Mouse (Mus musculus) stomach, postnatal 0 days (tissue): Measurements from ENCODE around the gene Cd96. TPM values are rescaled to one million over a fixed set of nuclear protein-coding genes. Genes with fewer than 3 reads are reported as not detected.
"Not testable (repeated sequence)": the region's sequence is repeated elsewhere in the genome, so short reads cannot be mapped to it uniquely, and the experiment has no call there.

Experiments used
- ATAC-seq: fragments of 200-750 bp; cut with Nextera tagmentation; 2 replicates; pipeline ENCODE4 v1.8.0; 2017; ENCODE audit not compliant: low FRiP score, low TSS enrichment
- DNase-seq: peaks from one replicate; pipeline ENCODE4 v3.0.0-alpha.2; 2016; ENCODE audit warnings: low spot score
- H3K27ac ChIP-seq: fragments of 300-500 bp; sonication (generic); replicated peaks from 2 replicates; pipeline ENCODE4 v1.5.1; 2014; ENCODE audit warnings: mild to moderate bottlenecking, control low read depth
- H3K27me3 ChIP-seq: fragments of 300-500 bp; sonication (generic); 2 replicates; pipeline ENCODE4 v1.6.1; 2014; ENCODE audit warnings: low read length; ENCODE audit not compliant: control insufficient read depth, insufficient read depth
- H3K36me3 ChIP-seq: fragments of 300-500 bp; sonication (generic); 2 replicates; pipeline ENCODE4 v1.6.1; 2014; ENCODE audit warnings: low read length, mixed read lengths; ENCODE audit not compliant: control insufficient read depth, insufficient read depth
- H3K4me1 ChIP-seq: fragments of 300-500 bp; sonication (generic); replicated peaks from 2 replicates; pipeline ENCODE4 v1.6.1; 2014; ENCODE audit warnings: antibody characterized with exemption; ENCODE audit not compliant: control insufficient read depth, insufficient read depth
- H3K4me2 ChIP-seq: fragments of 300-500 bp; sonication (generic); replicated peaks from 2 replicates; pipeline ENCODE4 v1.6.1; 2014; ENCODE audit warnings: low read depth, mild to moderate bottlenecking, control low read depth, moderate library complexity
- H3K4me3 ChIP-seq: fragments of 300-500 bp; sonication (generic); 2 replicates; pipeline ENCODE4 v1.5.1; 2014; ENCODE audit warnings: low read depth, low read length, control low read depth
- H3K9ac ChIP-seq: fragments of 300-500 bp; sonication (generic); 2 replicates; pipeline ENCODE4 v1.6.1; 2014; ENCODE audit warnings: mild to moderate bottlenecking, low read length, control low read depth, mixed read lengths
- H3K9me3 ChIP-seq: fragments of 300-500 bp; sonication (generic); 2 replicates; pipeline ENCODE4 v1.6.1; 2016; ENCODE audit warnings: low read length; ENCODE audit not compliant: control insufficient read depth
- CTCF ChIP-seq: IDR thresholded peaks from 2 replicates; pipeline ENCODE4 v1.5.1; 2016; ENCODE audit warnings: antibody characterized with exemption, low read depth, mild to moderate bottlenecking, moderate library complexity
- EP300 ChIP-seq: optimal IDR thresholded peaks from 2 replicates; pipeline ENCODE3; 2016; ENCODE audit warnings: antibody characterized with exemption
- WGBS: fragments of 180-500 bp; shearing (Covaris S2); extraction: QIAGEN DNeasy Blood & Tissue Kit; methylation state at CpG from one replicate; pipeline ENCODE4 v1.1.7; 2014; 5-methylcytosine and 5-hydroxymethylcytosine counted together
- polyA plus RNA-seq: library from polyadenylated mRNA; unstranded; fragments of >200 nt; fragmentation: Nextera tagmentation; extraction: Ambion mirVana; gene quantifications from 2 replicates; pipeline ENCODE4 v1.2.1, GENCODE M21; 2015

Gene Cd96
- polyA plus RNA-seq = 0.07 TPM in 2 replicates

DNA sequence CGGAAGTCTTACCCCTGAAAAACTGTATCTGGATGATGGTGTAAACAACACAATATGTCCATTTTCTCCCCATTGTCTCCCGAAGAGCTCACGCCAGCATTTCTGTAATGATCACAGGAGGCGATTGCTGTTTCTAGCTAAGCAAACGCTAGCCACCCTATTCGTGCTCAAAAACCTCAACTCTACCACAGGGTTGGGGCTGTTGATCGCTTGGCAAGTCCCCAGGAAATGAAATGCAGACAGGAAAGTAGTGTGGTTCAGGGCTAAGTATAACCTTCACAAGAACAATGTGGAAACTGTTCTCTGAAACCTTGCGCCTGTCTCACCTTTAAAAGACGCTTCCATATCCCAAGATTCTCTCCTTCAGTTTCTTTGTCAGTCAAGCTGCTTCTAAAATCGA lies at the start of gene Cd96:
Cd96 (minus strand) TSS at position 232 of the 400 bp plus-strand sequence.
- ATAC-seq (no peak), DNase-seq (no peak)
- no peak for TF ChIP-seq EP300
- no peak for TF ChIP-seq CTCF
- no peak within 1 kb of the TSS for H3K27ac ChIP-seq
- 62% methylated on average over 10 of the region's 10 CpGs for WGBS
- no peak within 1 kb of the TSS for H3K9ac ChIP-seq
- no peak within 1 kb of the TSS for H3K4me2 ChIP-seq
- no peaks in the 10 kb centered on the region for H3K9me3 ChIP-seq
- H3K27me3 ChIP-seq = no peaks in the 10 kb centered on the region
- H3K36me3 ChIP-seq = no peaks in the 10 kb centered on the region
- H3K4me3 ChIP-seq = no peak within 1 kb of the TSS
- no peaks in the 10 kb centered on the region for H3K4me1 ChIP-seq

GRCm38 (mm10) chr16:46166971-46167370 lies 46.9 kb upstream of the Cd96 start:
- ATAC-seq = no peak
- TF ChIP-seq EP300 (no peak), CTCF (no peak)
- 76% methylated on average over 3 of the region's 3 CpGs for WGBS
- H3K36me3 ChIP-seq = no peaks in the 10 kb centered on the region
- no peaks in the 10 kb centered on the region for H3K27me3 ChIP-seq
- no peaks in the 10 kb centered on the region for H3K4me1 ChIP-seq
- no peak overlapping the region for H3K4me2 ChIP-seq
- no peak overlapping the region for H3K9ac ChIP-seq
- no peak for DNase-seq
- no peak overlapping the region for H3K4me3 ChIP-seq
- no peak overlapping the region for H3K27ac ChIP-seq
- no peaks in the 10 kb centered on the region for H3K9me3 ChIP-seq

- Histone ChIP-seq H3K4me3 (no peak overlapping the region), H3K9ac (no peak overlapping the region), H3K4me2 (no peak overlapping the region), H3K9me3 (no peaks in the 10 kb centered on the region), H3K36me3 (no peaks in the 10 kb centered on the region), H3K27ac (no peak overlapping the region), H3K4me1 (no peaks in the 10 kb centered on the region), H3K27me3 (no peaks in the 10 kb centered on the region)
- TF ChIP-seq CTCF (no peak), EP300 (no peak)
- DNase-seq = no peak
- no peak for ATAC-seq
- WGBS = 67% methylated on average over 4 of the region's 4 CpGs
These were observed 45.3 kb upstream of the Cd96 start for GRCm38 (mm10) chr16:46165305-46165704.

- not testable (repeated sequence) for H3K4me2 ChIP-seq, H3K27ac ChIP-seq, H3K4me3 ChIP-seq, H3K36me3 ChIP-seq, H3K4me1 ChIP-seq, H3K9me3 ChIP-seq, H3K27me3 ChIP-seq, H3K9ac ChIP-seq, ATAC-seq, DNase-seq
- 98% methylated on average over 8 of the region's 16 CpGs for WGBS
These were observed 34.8 kb upstream of the Cd96 start, which contains the start of gene Gm4737 for GRCm38 (mm10) chr16:46154832-46155231. Gene Gm4737, minus strand, starts transcription at chr16:46155077.

- Histone ChIP-seq H3K4me2 (no peak overlapping the region), H3K4me1 (no peaks in the 10 kb centered on the region), H3K4me3 (no peak overlapping the region), H3K27ac (no peak overlapping the region), H3K9ac (no peak overlapping the region), H3K27me3 (no peaks in the 10 kb centered on the region), H3K9me3 (no peaks in the 10 kb centered on the region), H3K36me3 (no peaks in the 10 kb centered on the region)
- TF ChIP-seq EP300 = no peak
- TF ChIP-seq CTCF = peak; percentile 39; the same call in 1 of the 2 replicates
- DNase-seq (no peak), ATAC-seq (no peak)
These were observed 31.1 kb upstream of the Cd96 start for GRCm38 (mm10) chr16:46151141-46151540.

DNA sequence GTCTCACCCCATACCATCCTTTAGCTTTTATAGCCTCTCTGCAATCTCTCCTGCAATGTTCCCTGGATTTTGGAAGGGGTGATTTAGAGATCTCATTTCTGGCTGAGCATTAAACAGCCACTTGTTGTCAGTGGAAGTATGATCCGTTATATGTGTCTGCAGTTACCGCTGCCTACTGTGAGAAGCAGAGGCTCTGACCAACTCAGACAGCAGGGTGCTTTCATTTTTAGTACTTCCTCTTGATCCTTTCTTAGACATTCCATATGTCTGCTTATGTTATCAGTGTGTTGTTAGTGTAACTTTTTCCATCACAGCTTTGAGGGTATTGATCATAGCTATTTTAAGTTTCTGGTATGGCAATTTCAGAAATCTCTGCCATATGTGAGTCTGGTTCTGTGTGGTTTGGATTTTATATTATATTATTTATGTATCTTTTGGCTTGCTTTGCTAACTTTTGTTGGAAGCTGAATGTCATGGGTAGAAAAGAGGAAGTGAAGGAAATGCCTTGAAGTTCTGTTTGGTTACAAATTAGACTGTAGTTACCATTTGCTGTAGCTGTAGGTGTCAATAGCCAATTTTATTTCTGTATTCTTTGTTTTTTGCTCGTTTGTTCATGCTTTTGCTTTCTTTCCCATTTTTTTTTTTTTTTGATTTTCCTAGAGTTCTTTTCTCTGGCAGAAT lies 28.8 kb upstream of the Cd96 start:
- no peak overlapping the region for H3K27ac ChIP-seq
- H3K9ac ChIP-seq = no peak overlapping the region
- H3K4me1 ChIP-seq = no peaks in the 10 kb centered on the region
- H3K36me3 ChIP-seq = no peaks in the 10 kb centered on the region
- no peak overlapping the region for H3K4me2 ChIP-seq
- ATAC-seq = no peak
- no peak for DNase-seq
- no peaks in the 10 kb centered on the region for H3K9me3 ChIP-seq
- H3K4me3 ChIP-seq = no peak overlapping the region
- no peaks in the 10 kb centered on the region for H3K27me3 ChIP-seq
- WGBS = 55% methylated on average over 3 of the region's 3 CpGs
- TF ChIP-seq CTCF = no peak
- TF ChIP-seq EP300 = no peak
